Mouse (Mus musculus): ENCODE measurements around the gene Olfr101. TPM values are rescaled to one million over a fixed set of nuclear protein-coding genes. Genes with fewer than 3 reads are reported as not detected.

Gene Olfr101
- total and polyA plus RNA-seq, 2 experiments, result not detected

DNA sequence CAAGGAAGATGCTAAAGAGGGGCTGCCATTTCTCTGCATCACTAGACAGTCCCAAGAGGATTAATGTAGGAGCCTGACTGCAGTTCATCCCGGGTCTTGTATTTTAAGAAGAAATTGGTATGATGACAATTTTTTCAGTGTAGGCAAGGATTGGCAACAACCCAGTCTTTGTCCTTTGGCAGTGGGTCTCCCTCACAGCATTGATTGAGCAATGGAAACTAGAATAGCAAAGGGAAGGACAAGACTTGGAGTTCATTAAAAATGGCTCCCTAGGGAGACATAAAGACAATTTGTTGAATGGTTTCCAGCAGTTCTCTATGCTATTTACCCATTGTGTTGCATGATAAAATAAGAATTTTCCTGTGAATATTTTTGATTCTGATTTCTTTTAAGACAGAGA lies 23.8 kb downstream of the Olfr101 start:
- H3K36me3 ChIP-seq (ENCODE audit: control insufficient read depth, insufficient read depth, low read length), result no peaks in the 10 kb centered on the region
- TF ChIP-seq POLR2A (IDR thresholded peaks at IDR 0.05; ENCODE audit: extremely low read depth, insufficient read depth, low read length) (no peak), CTCF (IDR thresholded peaks at IDR 0.05; ENCODE audit: low read depth, low read length) (no peak)
- H3K27me3 ChIP-seq (ENCODE audit: control insufficient read depth, insufficient read depth, low read length), result no peaks in the 10 kb centered on the region
- H3K4me3 ChIP-seq (ENCODE audit: insufficient read depth, low read depth, low read length), result no peak overlapping the region
- no peak overlapping the region for H3K9ac ChIP-seq (ENCODE audit: low read depth, low read length)
- DNase-seq (ENCODE audit: extremely low read depth, low read depth, low spot score), result no peak
- H3K4me1 ChIP-seq (ENCODE audit: control insufficient read depth, insufficient read depth, low read length), result no peaks in the 10 kb centered on the region
- H3K27ac ChIP-seq (replicated peaks; ENCODE audit: insufficient read depth, low read depth, low read length), result no peak overlapping the region
- 91% methylated on average over 1 of the region's 1 CpGs for WGBS
- no peaks in the 10 kb centered on the region for H3K79me2 ChIP-seq (ENCODE audit: control insufficient read depth, insufficient read depth, low read length)

DNA sequence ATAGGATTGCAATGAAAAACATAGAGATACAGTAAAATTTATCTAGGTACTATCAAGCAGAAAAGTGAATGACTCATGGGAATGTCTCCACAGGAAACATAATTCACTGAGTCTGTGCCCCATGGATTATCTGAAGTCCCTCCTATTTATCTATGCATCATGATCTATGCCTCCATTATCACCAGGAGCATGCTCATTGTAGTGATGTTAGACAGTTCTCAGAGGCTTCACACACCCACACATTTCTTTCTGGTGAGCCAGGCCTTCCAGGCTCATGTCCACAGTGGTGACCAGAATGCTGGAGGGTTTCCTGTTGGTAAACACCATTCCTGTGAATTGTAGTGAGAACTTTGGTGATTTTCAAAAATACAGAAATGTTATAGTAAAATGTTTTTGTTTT lies 27.5 kb downstream of the Olfr101 start:
- DNase-seq (ENCODE audit: extremely low read depth, low read depth, low spot score), result no peak
- Histone ChIP-seq H3K36me3 (ENCODE audit: control insufficient read depth, insufficient read depth, low read length) (no peaks in the 10 kb centered on the region), H3K4me1 (ENCODE audit: control insufficient read depth, insufficient read depth, low read length) (no peaks in the 10 kb centered on the region), H3K9ac (ENCODE audit: low read depth, low read length) (no peak overlapping the region), H3K27me3 (ENCODE audit: control insufficient read depth, insufficient read depth, low read length) (no peaks in the 10 kb centered on the region), H3K4me3 (ENCODE audit: insufficient read depth, low read depth, low read length) (no peak overlapping the region), H3K27ac (replicated peaks; ENCODE audit: insufficient read depth, low read depth, low read length) (no peak overlapping the region), H3K79me2 (ENCODE audit: control insufficient read depth, insufficient read depth, low read length) (no peaks in the 10 kb centered on the region)
- TF ChIP-seq POLR2A (IDR thresholded peaks at IDR 0.05; ENCODE audit: extremely low read depth, insufficient read depth, low read length), result no peak
- TF ChIP-seq CTCF (IDR thresholded peaks at IDR 0.05; ENCODE audit: low read depth, low read length), result no peak

DNA sequence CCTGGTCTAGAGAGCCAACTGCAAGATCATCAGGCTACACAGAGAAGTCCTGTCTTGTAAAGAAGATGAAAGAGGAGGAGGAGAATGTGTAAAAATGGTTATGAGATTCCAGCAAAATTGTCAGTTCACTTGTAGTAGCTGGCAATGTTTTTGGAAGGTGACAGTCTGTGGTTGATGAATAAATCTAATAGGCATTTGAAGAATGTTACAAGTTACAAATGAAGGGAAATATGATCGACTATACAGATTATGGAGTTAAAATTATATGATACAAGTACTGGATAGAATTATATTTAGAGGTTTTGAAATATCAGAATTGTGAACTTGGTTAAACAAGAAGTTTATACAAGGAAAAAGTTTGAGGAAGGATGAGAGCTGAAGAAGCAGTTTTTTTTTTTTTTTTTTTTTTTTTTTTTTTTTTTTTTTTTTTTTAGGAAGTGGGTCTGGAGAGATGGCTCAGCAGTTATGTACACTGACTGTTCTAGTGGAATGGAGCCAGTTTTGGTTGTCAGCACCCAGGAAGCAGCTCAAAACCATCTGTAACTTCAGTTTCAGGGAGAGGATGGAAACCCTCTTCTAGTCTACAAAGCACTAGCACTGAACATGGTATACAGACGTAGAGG lies 28.4 kb downstream of the Olfr101 start:
- no peak for TF ChIP-seq POLR2A (IDR thresholded peaks at IDR 0.05; ENCODE audit: extremely low read depth, insufficient read depth, low read length)
- no peak for TF ChIP-seq CTCF (IDR thresholded peaks at IDR 0.05; ENCODE audit: low read depth, low read length)
- WGBS, result 74% methylated on average over 2 of the region's 2 CpGs

DNA sequence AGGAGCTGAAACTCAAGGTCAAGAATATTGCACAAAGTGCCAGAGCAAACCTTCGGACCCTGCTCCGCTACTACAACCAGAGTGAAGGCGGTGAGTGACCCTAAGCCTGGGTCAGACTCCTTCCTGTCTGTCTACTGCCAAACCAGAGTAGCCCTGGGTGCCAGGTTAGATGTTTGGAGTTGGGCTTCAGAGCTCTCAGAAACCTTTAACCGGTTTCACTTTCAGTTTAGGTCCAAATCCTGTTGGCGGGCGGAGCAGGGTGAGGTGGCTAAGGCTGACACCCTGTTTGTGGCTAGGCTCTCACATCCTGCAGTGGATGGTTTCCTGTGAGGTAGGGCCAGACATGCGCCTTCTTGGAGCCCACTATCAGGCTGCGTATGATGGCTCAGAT lies 33.4 kb downstream of the Olfr101 start:
- TF ChIP-seq POLR2A (IDR thresholded peaks at IDR 0.05; ENCODE audit: extremely low read depth, insufficient read depth, low read length) (no peak), CTCF (IDR thresholded peaks at IDR 0.05; ENCODE audit: low read depth, low read length) (no peak)
- WGBS, result 13% methylated on average over 8 of the region's 8 CpGs
- H3K36me3 ChIP-seq (ENCODE audit: control insufficient read depth, insufficient read depth, low read length), result no peaks in the 10 kb centered on the region
- peak; percentile 88 for DNase-seq (ENCODE audit: extremely low read depth, low read depth, low spot score)
- peak overlapping the region; percentile 56 for H3K9ac ChIP-seq (ENCODE audit: low read depth, low read length)
- H3K4me3 ChIP-seq (ENCODE audit: insufficient read depth, low read depth, low read length), result peak overlapping the region; percentile 80
- no peaks in the 10 kb centered on the region for H3K4me1 ChIP-seq (ENCODE audit: control insufficient read depth, insufficient read depth, low read length)
- H3K79me2 ChIP-seq (ENCODE audit: control insufficient read depth, insufficient read depth, low read length), result no peaks in the 10 kb centered on the region
- no peaks in the 10 kb centered on the region for H3K27me3 ChIP-seq (ENCODE audit: control insufficient read depth, insufficient read depth, low read length)
- H3K27ac ChIP-seq (replicated peaks; ENCODE audit: insufficient read depth, low read depth, low read length), result peak overlapping the region; percentile 55

More for the DNA sequence above, 28.4 kb downstream of the Olfr101 start:
- Histone ChIP-seq H3K27me3 (ENCODE audit: control insufficient read depth, insufficient read depth, low read length) (no peaks in the 10 kb centered on the region), H3K4me1 (ENCODE audit: control insufficient read depth, insufficient read depth, low read length) (no peaks in the 10 kb centered on the region), H3K36me3 (ENCODE audit: control insufficient read depth, insufficient read depth, low read length) (no peaks in the 10 kb centered on the region), H3K27ac (replicated peaks; ENCODE audit: insufficient read depth, low read depth, low read length) (no peak overlapping the region), H3K79me2 (ENCODE audit: control insufficient read depth, insufficient read depth, low read length) (no peaks in the 10 kb centered on the region), H3K9ac (ENCODE audit: low read depth, low read length) (no peak overlapping the region), H3K4me3 (ENCODE audit: insufficient read depth, low read depth, low read length) (no peak overlapping the region)
- DNase-seq (ENCODE audit: extremely low read depth, low read depth, low spot score), result peak; percentile 31

DNA sequence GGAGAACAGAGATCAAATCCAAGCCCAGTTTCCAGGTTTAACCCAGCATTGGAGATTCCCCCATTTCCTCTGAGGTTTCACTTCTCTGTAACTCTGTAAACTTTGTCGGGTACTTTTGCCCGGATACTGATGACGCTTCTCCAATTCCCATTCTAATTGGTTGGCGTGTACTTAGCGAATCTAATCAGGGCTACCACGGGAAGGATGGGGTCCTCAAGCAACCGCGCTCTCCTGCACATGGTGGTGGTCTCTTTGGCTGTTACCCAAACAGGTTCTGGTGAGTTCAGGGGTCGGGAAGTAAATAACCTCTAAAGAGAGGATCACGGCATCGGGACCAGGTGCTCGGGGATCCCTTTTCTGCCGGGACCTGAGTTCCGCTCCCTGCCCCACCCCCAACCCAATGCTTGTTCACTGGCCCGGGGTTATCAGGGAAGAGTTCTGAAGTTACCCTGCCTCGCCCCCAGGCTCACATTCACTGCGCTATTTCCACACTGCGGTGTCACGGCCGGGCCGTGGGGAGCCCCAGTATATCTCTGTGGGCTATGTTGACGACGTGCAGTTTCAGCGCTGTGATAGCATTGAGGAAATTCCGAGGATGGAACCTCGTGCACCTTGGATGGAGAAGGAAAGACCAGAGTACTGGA lies 33.9 kb downstream of the Olfr101 start, which contains the start of gene H2-M3:
Gene H2-M3 (plus strand): TSS at position 163 of the 644 bp plus-strand sequence.
- TF ChIP-seq POLR2A (IDR thresholded peaks at IDR 0.05; ENCODE audit: extremely low read depth, insufficient read depth, low read length), result no peak
- no peak for TF ChIP-seq CTCF (IDR thresholded peaks at IDR 0.05; ENCODE audit: low read depth, low read length)
- Histone ChIP-seq H3K4me1 (ENCODE audit: control insufficient read depth, insufficient read depth, low read length) (no peaks in the 10 kb centered on the region), H3K27ac (replicated peaks; ENCODE audit: insufficient read depth, low read depth, low read length) (peak within 1 kb of the TSS; percentile 55), H3K9ac (ENCODE audit: low read depth, low read length) (peak within 1 kb of the TSS; percentile 56), H3K79me2 (ENCODE audit: control insufficient read depth, insufficient read depth, low read length) (no peaks in the 10 kb centered on the region), H3K27me3 (ENCODE audit: control insufficient read depth, insufficient read depth, low read length) (no peaks in the 10 kb centered on the region), H3K36me3 (ENCODE audit: control insufficient read depth, insufficient read depth, low read length) (no peaks in the 10 kb centered on the region), H3K4me3 (ENCODE audit: insufficient read depth, low read depth, low read length) (peak within 1 kb of the TSS; percentile 80)
- under 1% methylated on average over 26 of the region's 26 CpGs for WGBS
- peak; percentile 78 for DNase-seq (ENCODE audit: extremely low read depth, low read depth, low spot score)

DNA sequence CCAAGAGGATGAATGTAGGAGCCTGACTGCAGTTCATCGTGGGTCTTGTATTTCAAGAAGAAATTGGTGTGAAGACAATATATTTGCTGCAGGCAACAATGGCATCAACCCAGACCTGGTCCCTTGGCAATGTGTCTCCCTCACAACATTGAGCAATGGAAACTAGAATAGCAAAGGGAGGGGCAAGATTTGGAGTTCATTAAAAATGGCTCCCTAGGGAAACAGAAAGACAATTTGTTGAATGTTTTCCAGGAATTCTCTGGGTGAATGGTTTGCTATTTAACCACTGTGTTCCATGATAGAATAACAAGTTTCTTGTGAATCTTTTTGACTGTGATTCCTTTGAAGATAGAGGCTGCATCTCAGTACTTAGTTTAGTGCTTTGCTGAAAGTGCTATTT lies 40.5 kb downstream of the Olfr101 start, which contains the start of gene Olfr98:
Gene Olfr98 (minus strand): TSS at position 124 of the 400 bp plus-strand sequence.
- Histone ChIP-seq H3K79me2 (ENCODE audit: control insufficient read depth, insufficient read depth, low read length) (no peaks in the 10 kb centered on the region), H3K36me3 (ENCODE audit: control insufficient read depth, insufficient read depth, low read length) (no peaks in the 10 kb centered on the region), H3K27me3 (ENCODE audit: control insufficient read depth, insufficient read depth, low read length) (no peaks in the 10 kb centered on the region), H3K27ac (replicated peaks; ENCODE audit: insufficient read depth, low read depth, low read length) (no peak within 1 kb of the TSS), H3K9ac (ENCODE audit: low read depth, low read length) (no peak within 1 kb of the TSS), H3K4me1 (ENCODE audit: control insufficient read depth, insufficient read depth, low read length) (no peaks in the 10 kb centered on the region), H3K4me3 (ENCODE audit: insufficient read depth, low read depth, low read length) (no peak within 1 kb of the TSS)
- no peak for DNase-seq (ENCODE audit: extremely low read depth, low read depth, low spot score)
- TF ChIP-seq POLR2A (IDR thresholded peaks at IDR 0.05; ENCODE audit: extremely low read depth, insufficient read depth, low read length) (no peak), CTCF (IDR thresholded peaks at IDR 0.05; ENCODE audit: low read depth, low read length) (no peak)
- 79% methylated on average over 1 of the region's 1 CpGs for WGBS

Data from liver, adult 2 months (tissue).